Mouse (Mus musculus) mesoderm, embryonic 11.5 days (tissue): ENCODE results near the gene Cfap74.
A peak's percentile ranks its signal among the peaks of the same experiment; 100 is the strongest.
"Not testable (repeated sequence)": the region's sequence is repeated elsewhere in the genome, so short reads cannot be mapped to it uniquely, and the experiment has no call there.

Experiments
- DNase-seq: peaks from one replicate; pipeline ENCODE4 v3.0.0-alpha.2; 2012; ENCODE audit warnings: low read depth, low spot score

Cfap74 gene

DNA sequence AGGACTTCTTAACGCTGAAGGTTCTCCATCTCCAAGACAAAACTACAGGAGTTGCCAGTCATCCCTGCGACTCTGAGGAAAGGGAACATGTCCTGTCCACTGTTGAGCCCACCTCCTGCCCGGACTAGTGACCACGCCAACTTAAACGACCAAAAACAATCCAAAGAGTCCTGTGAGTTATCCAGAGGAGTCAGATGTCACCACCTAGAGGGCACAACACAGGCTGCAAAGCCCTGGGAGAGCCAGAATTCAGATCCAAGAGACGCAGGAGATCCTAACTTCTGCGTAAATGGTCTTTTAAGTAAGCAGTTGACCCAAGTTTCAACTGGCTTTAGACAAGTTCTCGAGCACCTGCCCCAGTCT is 314 bp upstream of the Cfap74 start:
- no peak for DNase-seq

GRCm38 (mm10) chr4:155412124-155412523 is 3.1 kb downstream of the Cfap74 start:
- DNase-seq, result no peak

DNA sequence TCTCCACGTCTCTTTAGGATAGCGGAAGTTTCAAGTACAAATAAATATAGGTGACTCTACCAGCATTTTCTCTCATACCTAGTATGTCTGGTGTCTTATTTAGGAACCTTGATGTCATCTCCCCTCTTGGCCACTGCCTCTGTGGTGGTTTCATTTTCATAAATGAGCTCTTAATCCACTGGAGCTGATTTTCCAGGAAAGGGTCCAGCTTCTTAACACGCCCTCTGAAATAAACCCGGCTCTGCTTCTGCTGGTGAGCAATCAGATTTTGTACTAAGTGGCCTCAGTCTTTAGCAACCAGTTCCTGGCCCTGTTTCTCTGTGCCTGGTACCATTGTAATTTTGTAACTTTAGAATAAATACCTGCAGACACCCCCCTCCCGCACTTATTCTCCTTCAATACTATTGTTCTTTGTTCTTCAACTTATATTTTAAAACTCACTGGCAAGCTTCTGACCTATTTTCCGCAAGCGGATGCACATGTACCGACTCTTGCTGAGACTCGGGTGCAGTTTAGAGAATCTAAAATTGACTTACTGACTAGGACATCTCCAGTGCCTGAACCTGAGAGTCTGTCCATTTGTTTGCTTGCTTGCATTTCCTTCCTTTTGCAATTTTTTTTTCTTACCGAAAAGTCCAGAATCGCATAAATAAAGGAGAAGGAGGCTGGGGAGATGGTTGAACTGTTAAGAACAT is 4.8 kb downstream of the Cfap74 start:
- DNase-seq, result no peak

DNA sequence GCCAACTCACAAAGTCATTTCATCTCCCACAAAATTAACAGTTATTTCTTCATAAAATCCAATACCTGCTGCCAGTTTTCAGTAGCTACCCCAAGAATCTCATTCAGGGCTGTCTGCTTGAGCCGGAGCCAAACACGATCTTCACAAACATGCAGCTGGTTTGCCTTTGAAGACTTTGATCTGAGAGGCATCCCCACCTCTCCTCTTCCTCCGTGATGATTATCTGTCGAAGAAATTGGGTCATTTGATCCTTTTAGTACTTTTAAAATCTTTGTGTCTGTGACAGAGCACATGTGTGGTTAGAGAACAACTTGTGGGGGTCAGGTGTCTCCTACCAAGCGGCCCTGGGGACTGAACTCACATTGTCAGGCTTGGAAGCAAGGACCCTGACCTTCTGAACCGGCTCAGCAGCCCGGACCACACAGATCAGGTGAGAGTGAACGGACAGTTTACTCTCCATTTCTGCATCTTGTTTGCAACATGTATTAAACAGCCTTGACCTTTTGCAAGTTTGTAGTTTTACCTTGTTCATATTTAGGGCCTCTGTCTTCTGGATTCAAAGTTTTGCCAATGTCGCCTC is 5.8 kb downstream of the Cfap74 start:
- DNase-seq, result no peak

GRCm38 (mm10) chr4:155420137-155420536 is 11.1 kb downstream of the Cfap74 start:
- no peak for DNase-seq

- DNase-seq, result not testable (repeated sequence)
Observed at GRCm38 (mm10) chr4:155421412-155422370, 12.7 kb downstream of the Cfap74 start.

DNA sequence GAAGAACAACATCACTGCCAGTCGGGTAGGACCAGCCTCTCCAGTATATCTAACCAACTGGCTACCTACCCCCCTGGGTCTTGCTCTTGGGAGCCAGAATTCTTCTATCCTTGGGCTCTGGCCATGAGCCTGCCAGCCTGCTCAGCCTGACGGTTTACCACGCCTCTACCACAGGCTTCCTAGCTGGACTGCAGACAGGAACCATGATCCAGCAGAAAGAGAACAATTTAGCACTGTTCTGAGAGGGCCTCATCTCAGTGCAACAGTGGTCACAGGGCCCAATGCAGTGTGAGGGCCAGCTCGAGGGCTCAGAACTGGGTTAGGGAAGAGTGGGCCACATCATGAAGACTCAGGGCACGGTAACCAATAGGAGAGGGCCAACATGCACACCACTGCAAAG is 15.0 kb downstream of the Cfap74 start:
- DNase-seq, result no peak

GRCm38 (mm10) chr4:155426272-155426671 is 17.3 kb downstream of the Cfap74 start:
- DNase-seq, result no peak

- DNase-seq, result no peak
Observed at GRCm38 (mm10) chr4:155428442-155428841, 19.5 kb downstream of the Cfap74 start.

GRCm38 (mm10) chr4:155429202-155429601 is 20.2 kb downstream of the Cfap74 start:
- DNase-seq, result no peak

DNA sequence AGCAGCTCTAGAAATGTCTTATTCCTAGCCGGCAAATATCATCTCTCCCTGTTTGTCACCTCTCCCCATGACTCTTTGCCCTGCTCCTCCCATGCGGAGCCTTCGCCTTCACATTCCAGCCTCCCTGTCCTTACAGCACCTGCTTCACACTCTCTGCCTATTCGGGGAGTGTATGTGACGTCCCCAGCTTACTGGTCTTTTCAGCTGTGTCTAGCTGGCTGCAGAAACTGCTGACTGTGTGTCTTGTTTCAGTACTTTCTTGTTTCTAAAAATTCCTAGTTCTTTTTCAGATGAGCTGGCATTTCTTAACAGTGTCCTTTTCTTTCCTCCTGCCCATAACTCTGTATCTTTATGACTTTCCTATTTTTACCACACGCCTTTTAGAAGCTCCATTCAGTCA is 23.4 kb downstream of the Cfap74 start:
- DNase-seq, result no peak

GRCm38 (mm10) chr4:155433993-155434392 is 25.0 kb downstream of the Cfap74 start:
- DNase-seq, result no peak

- no peak for DNase-seq
Observed at GRCm38 (mm10) chr4:155442808-155443207, 33.8 kb downstream of the Cfap74 start.

GRCm38 (mm10) chr4:155451597-155451996 is 42.6 kb downstream of the Cfap74 start:
- peak; percentile 12 for DNase-seq

- DNase-seq, result no peak
Observed at GRCm38 (mm10) chr4:155458575-155458974, 49.6 kb downstream of the Cfap74 start.

DNA sequence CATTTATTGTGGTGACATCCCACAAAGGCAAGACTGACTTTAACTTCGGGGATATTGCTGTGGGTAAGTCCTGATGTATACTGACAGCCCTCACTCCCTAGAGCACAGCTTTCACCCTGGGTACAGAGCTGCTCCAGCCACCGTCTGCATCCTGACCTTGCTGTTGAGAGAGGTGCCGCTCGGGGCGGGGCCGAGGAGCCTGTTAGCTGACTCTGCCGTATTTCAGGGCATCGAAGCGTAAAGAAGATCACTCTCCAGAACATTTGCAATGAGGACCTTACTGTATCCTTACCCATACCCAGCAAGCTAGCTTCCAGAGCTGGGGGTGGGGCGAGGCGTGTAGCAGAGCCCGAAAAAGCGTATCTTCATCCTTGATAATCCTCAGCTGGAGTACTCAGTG is 54.1 kb downstream of the Cfap74 start:
- no peak for DNase-seq

- no peak for DNase-seq
Observed at GRCm38 (mm10) chr4:155463611-155464010, 54.6 kb downstream of the Cfap74 start.

- no peak for DNase-seq
Observed at GRCm38 (mm10) chr4:155464061-155464460, 55.1 kb downstream of the Cfap74 start.

- DNase-seq, result no peak
Observed at GRCm38 (mm10) chr4:155465607-155466006, 56.6 kb downstream of the Cfap74 start.

GRCm38 (mm10) chr4:155466080-155466479 is 57.1 kb downstream of the Cfap74 start:
- DNase-seq, result no peak

DNA sequence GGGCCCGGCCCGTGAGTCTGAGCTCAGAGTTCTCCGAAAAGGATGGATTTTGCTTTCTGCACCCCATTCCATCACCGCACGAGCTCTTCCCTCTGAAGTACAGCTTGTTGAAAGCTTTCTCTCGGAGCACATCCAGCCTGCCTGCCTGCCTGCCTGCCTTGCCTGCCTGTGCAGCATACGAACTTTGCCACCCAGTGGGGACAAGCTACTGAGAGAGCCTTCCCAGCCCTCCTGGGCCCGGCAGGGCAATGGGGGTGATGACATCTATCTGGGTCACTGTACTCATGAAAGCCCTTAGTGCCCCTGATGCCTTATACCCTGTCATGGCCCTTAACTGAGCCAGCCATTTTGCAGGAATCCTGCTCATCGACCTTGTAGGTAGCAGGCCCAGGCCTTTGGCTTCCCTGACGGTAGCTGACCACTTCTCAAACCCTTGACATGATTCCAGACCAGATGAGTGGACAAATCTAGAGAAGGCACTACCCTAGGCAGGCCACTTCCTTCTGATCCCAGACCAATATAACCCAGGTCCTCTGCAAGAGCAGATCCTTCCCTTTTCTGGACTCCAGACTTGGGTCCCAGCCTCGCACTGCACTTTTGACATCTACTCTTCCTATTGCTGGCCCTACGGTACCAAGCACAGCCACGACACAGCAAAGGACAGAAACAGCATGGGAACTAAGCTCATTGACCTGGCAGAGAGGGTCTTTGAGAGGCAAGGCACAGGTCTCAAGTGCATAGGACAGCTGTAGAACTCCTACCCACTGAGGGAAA is 58.4 kb downstream of the Cfap74 start:
- DNase-seq, result no peak

- peak; percentile 58 for DNase-seq
Observed at GRCm38 (mm10) chr4:155468952-155469351, 60.0 kb downstream of the Cfap74 start, which contains the start of gene Tmem52. Tmem52 (plus strand) TSS chr4:155469114.
